Mouse (Mus musculus): ENCODE measurements around the gene Gm4567.
"Not testable (repeated sequence)": the region's sequence is repeated elsewhere in the genome, so short reads cannot be mapped to it uniquely, and the experiment has no call there.

The Gm4567 gene

GRCm38 (mm10) chr7:22719610-22720009, at the start of gene Gm4567:
Gm4567 (minus strand) TSS chr7:22719710.
- DNase-seq (ENCODE audit: low spot score), result not testable (repeated sequence)

DNA sequence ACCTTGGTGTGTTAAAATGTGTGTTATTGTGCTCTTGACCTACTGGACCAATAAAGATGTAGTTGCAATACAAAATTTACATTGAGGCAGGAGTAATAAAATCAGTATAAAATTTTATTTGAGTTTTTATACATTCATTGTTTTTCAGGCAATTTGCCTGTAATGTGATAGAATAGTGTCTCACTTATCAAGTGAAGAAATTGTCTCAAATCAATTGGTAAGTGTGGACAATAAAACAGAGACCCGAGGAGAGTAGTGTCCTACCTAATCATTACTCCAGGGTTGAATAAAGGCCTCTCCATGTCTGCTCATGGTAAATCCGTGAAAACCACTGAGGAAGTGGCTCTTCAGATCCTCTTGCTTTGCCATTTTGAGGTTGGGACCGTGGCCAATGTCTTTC, 41.9 kb upstream of the Gm4567 start, which contains the start of gene Vmn1r157:
Vmn1r157 (plus strand) TSS at position 301 of the 400 bp plus-strand sequence.
- not testable (repeated sequence) for DNase-seq (ENCODE audit: low spot score)

- DNase-seq (ENCODE audit: low spot score), result not testable (repeated sequence)
Observed at GRCm38 (mm10) chr7:22692217-22692616, 27.3 kb downstream of the Gm4567 start, which contains the start of gene Gm8693. Gm8693 (minus strand) TSS chr7:22692317.
